Mouse (Mus musculus) common myeloid progenitor, adult 5-6 weeks (primary cell): ENCODE results near the gene Wdr86. TPM values are rescaled to one million over a fixed set of nuclear protein-coding genes. Genes with fewer than 3 reads are reported as not detected.
A peak's percentile ranks its signal among the peaks of the same experiment; 100 is the strongest.
"Not testable (repeated sequence)": the region's sequence is repeated elsewhere in the genome, so short reads cannot be mapped to it uniquely, and the experiment has no call there.

Source experiments
- ATAC-seq: replicated peaks from 2 replicates; pipeline ENCODE4 v1.8.0; 2016; ENCODE audit warnings: low read depth, mild to moderate bottlenecking, moderate TSS enrichment, inconsistent platforms; ENCODE audit not compliant: poor library complexity, severe bottlenecking
- total RNA-seq: library from RNA; stranded (forward); fragments of 200-1000, 187-1606 nt; gene quantifications from 2 replicates; pipeline ENCODE4 v1.2.3, GENCODE M21; 2017

Gene Wdr86
- total RNA-seq, 1 experiment from 2014 or later: 0.64 TPM

DNA sequence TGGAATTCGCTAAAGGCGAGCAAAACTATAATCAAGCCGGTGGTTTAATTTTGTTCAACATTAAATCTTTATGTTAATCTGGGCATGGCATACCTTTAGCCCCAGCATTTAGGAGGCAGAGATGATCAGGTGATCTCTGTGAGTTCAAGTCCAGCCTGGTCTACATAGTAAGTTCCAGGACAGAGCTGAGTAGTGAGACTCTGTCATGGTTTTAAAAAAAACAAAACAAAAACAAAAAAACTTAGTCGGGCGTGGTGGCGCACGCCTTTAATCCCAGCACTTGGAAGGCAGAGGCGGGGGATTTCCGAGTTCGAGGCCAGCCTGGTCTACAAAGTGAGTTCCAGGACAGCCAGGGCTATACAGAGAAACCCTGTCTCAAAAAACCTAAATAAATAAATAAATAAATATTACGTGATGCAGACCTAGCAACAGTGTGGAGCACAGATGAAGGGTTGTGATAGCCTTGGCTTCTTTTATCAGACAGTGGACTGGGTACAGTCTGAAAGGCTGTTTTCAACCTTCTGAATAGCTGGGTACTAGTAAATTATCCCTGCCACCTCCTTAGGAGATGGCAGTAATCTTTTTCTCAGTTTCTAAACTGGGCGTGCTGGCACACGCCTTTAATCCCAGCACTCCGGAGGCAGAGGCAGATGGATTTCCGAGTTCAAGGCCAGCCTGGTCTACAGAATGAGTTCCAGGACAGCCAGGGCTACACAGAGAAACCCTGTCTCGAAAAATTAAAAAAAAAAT lies 43.7 kb downstream of the Wdr86 start:
- ATAC-seq: not testable (repeated sequence)

DNA sequence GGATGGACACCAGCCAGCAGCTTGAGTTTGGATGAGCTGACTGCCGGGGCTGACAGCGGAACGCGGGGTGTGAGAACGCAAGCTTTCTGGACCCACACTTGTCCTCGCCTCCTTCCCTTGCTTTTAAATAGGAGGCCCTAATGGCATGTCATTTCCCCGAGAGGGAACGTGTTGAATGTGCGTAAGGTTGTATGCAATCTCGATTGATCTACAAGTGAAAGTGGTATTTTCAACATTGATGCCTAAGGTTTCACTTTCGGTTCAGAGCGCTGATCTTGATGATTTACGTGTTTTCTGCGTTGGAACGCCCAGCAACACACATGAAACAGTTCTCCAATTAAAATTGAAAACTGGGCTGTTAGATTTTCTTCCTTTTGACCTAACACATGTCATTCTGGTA lies 44.4 kb downstream of the Wdr86 start:
- ATAC-seq: no peak

DNA sequence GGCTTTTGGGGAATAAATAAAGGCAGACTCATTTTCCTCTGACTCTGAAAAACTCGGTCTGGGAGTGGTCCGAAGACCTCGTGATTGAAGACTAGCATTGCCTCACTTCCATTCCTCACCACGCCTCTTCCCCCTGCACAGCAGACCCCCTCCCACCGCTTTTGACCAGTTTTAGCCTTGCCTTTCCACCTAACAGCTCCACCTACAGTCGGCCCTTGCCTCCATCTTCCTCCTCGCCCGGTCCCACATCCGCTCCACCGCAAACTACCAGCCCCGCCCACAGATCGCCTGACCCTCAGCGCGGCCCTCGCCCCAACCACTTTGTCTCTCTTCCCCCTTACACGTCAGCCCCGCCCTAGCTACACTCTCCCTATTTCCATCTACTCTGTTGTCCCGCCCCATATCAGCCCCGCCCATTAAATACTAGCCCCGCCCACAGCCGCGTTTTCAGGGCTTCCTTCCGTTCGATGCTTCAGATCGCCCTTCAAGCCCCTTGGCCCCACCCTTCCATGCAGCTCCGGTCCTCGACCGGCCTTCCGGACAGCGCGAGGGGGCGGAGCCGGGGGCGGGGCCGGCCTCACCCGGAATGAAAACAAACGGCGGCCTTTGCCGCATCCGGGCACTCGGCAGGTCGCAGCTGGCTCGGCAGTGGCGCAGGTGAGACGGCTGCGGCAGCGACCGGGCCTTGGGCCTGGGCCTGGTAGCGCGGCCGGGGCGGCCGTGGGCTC lies 45.0 kb downstream of the Wdr86 start, which contains the start of gene Nub1:
TSS of gene Nub1 (plus strand) at position 167 of the 728 bp plus-strand sequence.
- peak; percentile 90 for ATAC-seq

DNA sequence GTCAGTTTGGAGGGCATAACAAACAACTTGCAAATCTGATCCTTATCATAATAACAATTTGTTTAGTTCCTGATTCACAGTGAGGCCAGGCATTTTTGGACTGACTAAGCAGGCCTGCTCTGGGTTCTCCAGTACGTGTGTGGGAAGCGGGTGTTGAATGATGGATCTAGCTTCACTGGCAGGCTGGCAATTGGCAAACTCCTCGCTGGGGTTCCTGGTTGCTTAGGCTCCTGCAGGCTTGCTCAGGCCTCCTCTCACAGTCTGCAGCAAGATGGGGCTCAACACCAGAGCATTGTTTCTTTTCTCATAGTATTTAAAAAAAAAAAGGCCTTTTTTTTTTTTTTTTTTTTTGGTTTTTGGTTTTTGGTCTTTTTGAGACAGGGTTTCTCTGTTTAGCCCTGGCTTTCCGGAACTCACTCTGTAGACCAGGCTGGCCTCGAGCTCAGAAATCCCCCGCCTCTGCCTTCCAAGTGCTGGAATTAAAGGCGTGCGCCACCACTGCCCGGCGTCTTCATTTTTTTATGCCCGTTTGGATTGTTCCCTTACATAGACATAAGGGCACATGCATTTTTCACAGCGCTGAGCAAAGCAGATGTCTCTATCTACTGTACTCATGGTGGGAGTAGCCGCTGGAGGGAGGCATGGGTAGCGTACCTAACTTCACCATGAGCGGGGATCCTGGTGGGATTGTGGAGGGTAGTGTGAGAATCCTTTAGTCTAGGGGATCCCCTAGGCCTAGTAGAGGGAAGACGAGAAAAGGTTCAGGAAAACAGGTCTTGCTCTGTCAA lies 45.8 kb downstream of the Wdr86 start:
- peak; percentile 22 for ATAC-seq

DNA sequence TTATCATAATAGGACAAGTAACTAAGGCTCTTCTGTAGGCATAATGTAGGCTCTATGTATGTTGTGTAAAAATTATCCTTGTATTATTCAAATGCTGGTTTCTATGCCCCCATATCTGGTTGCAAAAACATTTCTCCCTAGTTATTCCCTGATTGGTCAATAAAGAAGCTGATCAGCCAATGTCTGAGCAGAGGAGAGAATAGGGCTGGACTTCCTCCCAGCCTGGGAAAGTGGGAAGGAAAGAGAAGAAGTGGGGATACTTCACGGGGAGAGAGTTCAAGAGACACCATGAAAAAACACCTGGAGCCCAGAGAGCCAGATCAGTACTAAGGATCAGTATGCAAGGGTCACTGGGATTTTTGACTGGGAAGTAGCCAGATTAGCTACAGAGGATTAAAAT lies 49.1 kb downstream of the Wdr86 start:
- ATAC-seq: no peak

DNA sequence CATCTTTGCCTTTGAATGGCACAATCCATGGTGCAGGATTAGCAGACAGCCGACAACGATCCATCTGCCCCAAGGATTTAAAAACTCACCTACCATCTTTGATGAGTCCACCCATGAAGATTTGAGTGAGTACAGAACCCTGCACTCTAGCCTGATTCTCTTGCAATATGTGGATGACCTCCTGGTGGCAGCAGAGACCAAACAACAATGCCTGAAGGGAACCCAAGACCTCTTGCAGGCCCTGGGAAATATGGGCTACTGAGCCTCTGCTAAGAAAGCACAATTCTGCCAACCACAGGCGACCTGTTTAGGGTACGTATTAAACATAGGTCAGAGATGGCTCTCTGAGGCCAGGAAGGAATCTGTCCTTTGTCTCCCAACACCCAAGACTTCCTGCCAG lies 56.3 kb downstream of the Wdr86 start:
- peak; percentile 99 for ATAC-seq

Other genes with a start within 250 kb of the Wdr86 start
- not detected in 2 replicates for gene Gbx1, start 203.5 kb downstream of the Wdr86 start, total RNA-seq
- gene Asb10, start 189.7 kb downstream of the Wdr86 start, total RNA-seq: 0.69 TPM in 1 of 2 replicates, not detected in the other
- not detected in 2 replicates for gene 4931409K22Rik, start 173.9 kb downstream of the Wdr86 start, total RNA-seq
- gene Abcf2, start 153.3 kb downstream of the Wdr86 start, total RNA-seq: 107 and 119 TPM in 2 replicates
- 12.3 and 13.3 TPM in 2 replicates for gene Chpf2, start 144.0 kb downstream of the Wdr86 start, total RNA-seq
- gene Smarcd3, start 106.3 kb downstream of the Wdr86 start, total RNA-seq: 0.09 TPM in 1 of 2 replicates, not detected in the other
- 44.9 and 49.0 TPM in 2 replicates for gene Nub1, start 45.2 kb downstream of the Wdr86 start, total RNA-seq
- 12.2 TPM in 1 of 2 replicates, not detected in the other for gene Crygn, start 27.3 kb upstream of the Wdr86 start, total RNA-seq
- gene Rheb, start 111.9 kb upstream of the Wdr86 start, total RNA-seq: 41.4 and 52.9 TPM in 2 replicates